Mouse (Mus musculus): ENCODE measurements around the gene Rangrf.

DNA sequence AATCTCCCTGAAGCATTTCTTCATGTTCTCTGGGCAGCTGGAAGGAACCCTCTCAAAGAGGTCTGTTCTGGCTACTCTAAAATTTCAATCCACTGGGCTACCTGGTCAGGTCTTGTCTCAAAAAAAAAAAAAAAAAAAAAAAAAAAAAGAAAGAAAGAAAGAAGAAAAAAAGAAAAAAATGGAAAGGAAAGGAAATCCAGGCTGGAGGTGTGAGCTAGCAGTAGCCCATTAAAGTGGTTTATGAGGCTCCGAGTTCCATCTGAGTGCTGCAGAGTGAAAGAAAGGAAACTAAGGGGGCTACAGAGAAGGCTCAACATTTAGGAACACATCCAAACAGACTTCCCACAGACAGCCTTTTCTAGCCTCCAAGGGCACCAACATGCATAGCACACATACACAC, 17.0 kb downstream of the Rangrf start:
- TF ChIP-seq CTCF (IDR thresholded peaks at IDR 0.05; ENCODE audit: insufficient read depth, low read length) (no peak), POLR2A (IDR thresholded peaks at IDR 0.05; ENCODE audit: borderline replicate concordance, extremely low read depth, low read depth, low read length) (no peak)
